Mouse (Mus musculus) CH12.LX (cell line): ENCODE results near the gene Fkbp6. TPM values are rescaled to one million over a fixed set of nuclear protein-coding genes. Genes with fewer than 3 reads are reported as not detected.

Experiments used
- DNase-seq: peaks from one replicate; pipeline ENCODE4 v3.0.0-alpha.2; 2013; ENCODE audit errors: extremely low read depth
- H3K27ac ChIP-seq: 2 replicates; pipeline ENCODE4 v1.5.1; 2012; ENCODE audit warnings: low read depth, mild to moderate bottlenecking, control low read depth, moderate library complexity; ENCODE audit not compliant: insufficient read depth
- H3K27me3 ChIP-seq: replicated peaks from 2 replicates; pipeline ENCODE3; 2012; ENCODE audit warnings: inconsistent platforms
- H3K36me3 ChIP-seq, 2 experiments: replicated peaks in 1 of 2; 2 replicates each; pipeline versions ENCODE3 to v1.6.1; 2012; ENCODE audit warnings: inconsistent platforms in 1 of 2, low read length in 1 of 2, mild to moderate bottlenecking in 1 of 2, mixed read lengths in 1 of 2, moderate library complexity in 1 of 2; ENCODE audit not compliant: control insufficient read depth in 1 of 2, insufficient read depth in 1 of 2
- H3K4me1 ChIP-seq, 2 experiments: 2 replicates each; pipeline ENCODE4 v1.6.1; 2012; ENCODE audit warnings: inconsistent platforms in 1 of 2, moderate library complexity in 1 of 2; ENCODE audit not compliant: insufficient read depth in 2 of 2, control insufficient read depth in 1 of 2
- H3K4me2 ChIP-seq: 2 replicates; pipeline ENCODE4 v1.6.1; 2012; ENCODE audit warnings: low read depth, mild to moderate bottlenecking, control low read depth; ENCODE audit not compliant: poor library complexity, insufficient read depth, severe bottlenecking
- H3K4me3 ChIP-seq, 3 experiments: fragments of 150-350 bp in 1 of 3; sonication (generic) in 1 of 3; replicated peaks in 1 of 3; 2 replicates each; pipeline versions ENCODE3 to v1.5.1; 2011 to 2012; ENCODE audit warnings: low read depth in 2 of 3, low read length in 2 of 3, mild to moderate bottlenecking in 2 of 3, moderate library complexity in 2 of 3, control low read depth in 1 of 3, improper control_type of control experiment in 1 of 3, inconsistent platforms in 1 of 3, mixed read lengths in 1 of 3; ENCODE audit not compliant: poor library complexity in 1 of 3
- H3K79me2 ChIP-seq: replicated peaks from 2 replicates; pipeline ENCODE4 v1.6.1; 2012; ENCODE audit warnings: mild to moderate bottlenecking, moderate library complexity; ENCODE audit not compliant: control insufficient read depth, poor library complexity, insufficient read depth, severe bottlenecking; ENCODE audit errors: extremely low read depth
- H3K9ac ChIP-seq: 2 replicates; pipeline ENCODE4 v1.6.1; 2012; ENCODE audit warnings: low read depth, mild to moderate bottlenecking, control low read depth, moderate library complexity; ENCODE audit not compliant: insufficient read depth
- H3K9me3 ChIP-seq: replicated peaks from 2 replicates; pipeline ENCODE3; 2012; ENCODE audit warnings: low read length, inconsistent platforms, mixed read lengths
- CHD1 ChIP-seq: IDR thresholded peaks from 2 replicates; pipeline ENCODE4 v1.6.1; 2012; ENCODE audit warnings: low read depth, low read length, improper control_type of control experiment, inconsistent platforms
- EP300 ChIP-seq: IDR thresholded peaks from 2 replicates; pipeline ENCODE4 v1.6.1; 2011; ENCODE audit warnings: low read length, improper control_type of control experiment
- KAT2A ChIP-seq: IDR thresholded peaks from 2 replicates; pipeline ENCODE4 v1.6.1; 2012; ENCODE audit warnings: low read length, improper control_type of control experiment, inconsistent platforms; ENCODE audit not compliant: insufficient replicate concordance
- MAZ ChIP-seq: IDR thresholded peaks from 2 replicates; pipeline ENCODE4 v1.6.1; 2012; ENCODE audit warnings: low read depth, mild to moderate bottlenecking, inconsistent platforms, low read length, improper control_type of control experiment, moderate library complexity
- MYC ChIP-seq: IDR thresholded peaks from 2 replicates; pipeline ENCODE4 v1.6.1; 2011; ENCODE audit warnings: low read depth, mild to moderate bottlenecking, improper control_type of control experiment, low read length
- SIN3A ChIP-seq: IDR thresholded peaks from 2 replicates; pipeline ENCODE4 v1.6.1; 2012; ENCODE audit warnings: low read length, improper control_type of control experiment, inconsistent platforms
- SMC3 ChIP-seq: IDR thresholded peaks from 2 replicates; pipeline ENCODE4 v1.6.1; 2011; ENCODE audit warnings: low read depth, low read length, improper control_type of control experiment
- TBP ChIP-seq: conservative IDR thresholded peaks from 2 replicates; pipeline ENCODE4 v1.6.1; 2011; ENCODE audit warnings: low read depth, low read length, improper control_type of control experiment
- TCF12 ChIP-seq: IDR thresholded peaks from 2 replicates; pipeline ENCODE4 v1.6.1; 2014; ENCODE audit warnings: low read depth, mild to moderate bottlenecking, inconsistent platforms, low read length, improper control_type of control experiment
- UBTF ChIP-seq: IDR thresholded peaks from 2 replicates; pipeline ENCODE4 v1.6.1; 2012; ENCODE audit warnings: low read depth, mild to moderate bottlenecking, inconsistent platforms, low read length, improper control_type of control experiment, moderate library complexity
- USF2 ChIP-seq: conservative IDR thresholded peaks from 2 replicates; pipeline ENCODE4 v1.6.1; 2011; ENCODE audit warnings: low read depth, low read length, improper control_type of control experiment
- ZC3H11A ChIP-seq: IDR thresholded peaks from 2 replicates; pipeline ENCODE4 v1.6.1; 2012; ENCODE audit warnings: low read depth, mild to moderate bottlenecking, inconsistent platforms, low read length, improper control_type of control experiment
- dilution Hi-C: fragments of 300-500 bp; cut with MboI; formaldehyde crosslinking; loops from 2 replicates; pipeline ENCODE4 v1.14.3; 2020; ENCODE audit warnings: low sequenced_read_pairs; ENCODE audit not compliant: extremely low pct_unique_long_range_greater_than_20kb, extremely low pct_ligation_motif_present
- in situ Hi-C: fragments of 300-500 bp; cut with MboI; formaldehyde crosslinking; loops from 3 replicates; pipeline ENCODE4 v1.14.3; 2019; ENCODE audit warnings: low sequenced_read_pairs, low pct_ligation_motif_present, low pct_unique_long_range_greater_than_20kb, mixed read lengths
- polyA plus RNA-seq: library from polyadenylated mRNA; unstranded; fragments of >175 nt; gene quantifications from 2 replicates; pipeline ENCODE4 v1.2.1, GENCODE M21; 2012; ENCODE audit warnings: low read depth; ENCODE audit not compliant: insufficient read length
- total RNA-seq, 2 experiments: library from RNA; depleted of rRNA; stranded (reverse); fragments of 300-350 nt in 1 of 2; fragments of >200 nt in 1 of 2; gene quantifications; 2 replicates each; pipeline ENCODE4 v1.2.3; 2012 to 2014

Fkbp6 gene
- total and polyA plus RNA-seq, 3 experiments, result not detected

DNA sequence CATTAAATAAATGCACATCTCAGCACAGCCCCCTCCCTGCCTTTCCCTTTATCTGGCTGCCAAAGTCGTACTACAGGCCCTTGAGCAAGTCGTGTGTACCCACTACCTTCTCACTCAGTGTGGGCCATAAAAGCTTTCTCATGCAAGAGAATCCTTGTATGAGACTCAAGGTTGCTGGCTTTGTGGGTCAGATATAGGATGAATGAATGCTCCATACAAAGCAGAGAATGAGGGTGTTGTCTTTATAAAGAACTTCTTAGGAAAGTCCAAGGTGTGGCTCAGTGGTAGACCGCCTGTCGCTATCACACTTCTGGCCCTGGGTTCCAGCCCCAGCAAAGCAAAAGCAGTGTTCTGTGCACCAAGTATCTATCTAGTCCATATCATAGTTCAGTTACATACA is 103.3 kb downstream of the Fkbp6 start:
- no peaks in the 10 kb centered on the region for H3K79me2 ChIP-seq
- in situ Hi-C loops (no loop called here), dilution Hi-C loops (no loop called here)
- peaks cover 24% of the 10 kb centered on the region for H3K9me3 ChIP-seq
- TF ChIP-seq MYC, result no peak
- TF ChIP-seq SIN3A, result no peak
- no peak for TF ChIP-seq KAT2A
- TF ChIP-seq SMC3, result no peak
- no peak for TF ChIP-seq UBTF
- no peak for TF ChIP-seq USF2
- TF ChIP-seq CHD1, result no peak
- TF ChIP-seq EP300, result no peak
- DNase-seq, result no peak
- no peak overlapping the region for H3K27ac ChIP-seq
- no peaks in the 10 kb centered on the region for H3K27me3 ChIP-seq
- H3K9ac ChIP-seq, result no peak overlapping the region
- H3K4me1 ChIP-seq, result no peaks in the 10 kb centered on the region
- peaks cover 50 to 87% of the 10 kb centered on the region in 2 experiments for H3K36me3 ChIP-seq
- no peak overlapping the region for H3K4me2 ChIP-seq
- H3K4me3 ChIP-seq, result no peak overlapping the region

DNA sequence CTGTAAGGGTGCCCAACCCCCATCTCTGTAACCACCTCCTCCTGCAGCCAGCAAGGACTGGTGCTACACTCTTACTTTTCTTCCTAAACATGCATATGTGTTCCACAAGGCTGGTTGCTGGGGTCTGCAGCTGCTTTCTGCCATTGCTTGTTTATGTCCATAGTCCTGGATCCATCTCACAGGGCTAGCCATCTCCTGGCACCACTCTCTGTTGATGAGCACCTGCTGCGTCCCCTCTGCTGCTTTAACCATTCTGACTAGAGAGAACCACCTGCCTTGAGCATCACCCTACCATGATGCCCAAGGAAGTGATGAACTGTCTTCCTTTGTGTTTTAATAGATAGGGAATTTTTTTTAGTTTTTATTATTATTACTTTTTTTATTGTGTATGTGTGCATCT is 106.7 kb downstream of the Fkbp6 start:
- H3K4me3 ChIP-seq, result no peak overlapping the region
- dilution Hi-C loops, result no loop called here

DNA sequence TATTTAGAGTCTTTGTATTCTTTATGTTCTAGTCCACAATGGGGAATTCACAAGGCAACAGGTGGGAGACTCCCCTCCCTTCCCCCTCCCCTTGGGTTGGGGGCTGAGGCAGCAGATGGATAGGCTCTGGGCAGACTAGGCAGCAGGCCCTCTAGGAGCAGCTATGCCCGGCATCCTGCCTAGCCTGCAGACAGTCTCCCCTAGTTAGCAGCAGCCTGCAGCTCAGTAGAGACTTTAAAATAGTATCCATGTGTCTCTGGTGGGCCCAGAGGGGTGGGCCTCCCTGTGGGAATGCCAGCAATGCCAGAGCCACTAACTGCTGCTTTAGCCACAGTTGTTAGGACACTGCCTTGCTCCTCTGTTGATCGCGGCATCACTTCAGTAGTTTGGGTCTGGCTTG is 107.2 kb downstream of the Fkbp6 start:
- H3K36me3 ChIP-seq, result peaks cover 88 to 98% of the 10 kb centered on the region in 2 experiments
- no peak for TF ChIP-seq TCF12
- no peak for TF ChIP-seq CHD1
- TF ChIP-seq MAZ, result no peak
- TF ChIP-seq TBP, result no peak
- no peak for TF ChIP-seq ZC3H11A
- TF ChIP-seq, all 38 proteins: peak for 0
- no peak overlapping the region for H3K4me2 ChIP-seq
- H3K4me3 ChIP-seq, result no peak overlapping the region
- H3K9ac ChIP-seq, result no peak overlapping the region
- no peaks in the 10 kb centered on the region for H3K9me3 ChIP-seq
- DNase-seq, result no peak
- H3K79me2 ChIP-seq, result no peaks in the 10 kb centered on the region; the same call in 1 of the 2 replicates
- no peak overlapping the region for H3K27ac ChIP-seq
- dilution Hi-C loops (no loop called here), in situ Hi-C loops (no loop called here)
- no peaks in the 10 kb centered on the region for H3K27me3 ChIP-seq
- peaks cover 0 to 9% of the 10 kb centered on the region in 2 experiments; a peak in 2 of 4 replicates for H3K4me1 ChIP-seq

More for the DNA sequence above, 106.7 kb downstream of the Fkbp6 start:
- Histone ChIP-seq H3K9ac (no peak overlapping the region), H3K4me2 (no peak overlapping the region), H3K79me2 (no peaks in the 10 kb centered on the region; the same call in 1 of the 2 replicates), H3K9me3 (no peaks in the 10 kb centered on the region), H3K27me3 (no peaks in the 10 kb centered on the region), H3K27ac (no peak overlapping the region), H3K4me1 (peaks cover 0 to 9% of the 10 kb centered on the region in 2 experiments; a peak in 2 of 4 replicates), H3K36me3 (peaks cover 82 to 95% of the 10 kb centered on the region in 2 experiments)
- no peak for DNase-seq
- no peak for TF ChIP-seq MAZ
- TF ChIP-seq UBTF, result no peak
- in situ Hi-C loops, result no loop called here
